In the genomic region with DNA sequence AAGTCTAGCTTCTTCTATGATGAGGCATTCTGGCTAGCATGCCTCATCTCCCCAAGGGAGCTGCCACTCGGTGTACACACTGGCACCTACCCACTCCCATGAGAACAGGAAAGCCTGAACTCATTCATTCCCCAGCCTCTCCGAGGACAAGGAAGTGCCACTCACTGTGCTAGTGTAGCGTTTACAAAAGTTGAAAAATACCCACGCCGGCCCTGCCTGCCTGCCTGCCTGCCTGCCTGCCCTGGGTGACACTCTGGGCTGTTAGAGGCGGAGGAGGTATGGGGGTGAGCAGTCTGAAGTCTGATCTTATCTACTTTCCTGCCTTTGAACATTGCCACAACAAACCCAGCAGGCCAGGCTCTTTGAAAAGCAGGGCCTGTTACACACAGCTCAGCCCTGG, we compare ENCODE assay signal across 10 mouse cellular contexts. TPM values are rescaled to one million over a fixed set of nuclear protein-coding genes. Genes with fewer than 3 reads are reported as not detected.
DNase-seq lines count a peak whose midpoint lies in the region; ATAC-seq lines count a peak whose summit lies in the region.
"Had no signal": no experiment of that assay in that cellular context is flagged by ENCODE, and none has a peak within 500 bp of the region (broad histone marks: within the 10 kb centered on the region; RNA-seq: fewer than 3 reads in every experiment).

No protein-coding gene starts in this region.

- no peak for DNase-seq in heart, postnatal 36 days
- DNase-seq in 416B (ENCODE audit: low read depth): peak; percentile 89
- DNase-seq in layer of hippocampus, adult 8-10 months (ENCODE audit: low spot score in 2 of 2): no peak
- DNase-seq in ovary, postnatal 14 days (ENCODE audit: low spot score): no peak

- 0 out of 2 replicates have a peak overlapping the region, but pooled peaks have one; percentile 24 for H3K9ac ChIP-seq in heart, embryonic 13.5 days
- H3K9ac ChIP-seq: hindbrain, embryonic 15.5 days had no signal

- H3K4me1 ChIP-seq in heart, embryonic 13.5 days: peaks cover 100% of the 10 kb centered on the region

- H3K27ac ChIP-seq in heart, embryonic 13.5 days (replicated peaks): peak overlapping the region; percentile 70

- H3K9me3 ChIP-seq in heart, embryonic 13.5 days: no peaks in the 10 kb centered on the region
- H3K9me3 ChIP-seq: hindbrain, embryonic 15.5 days had no signal

- H3K4me3 ChIP-seq in heart, embryonic 13.5 days: no peak overlapping the region
- H3K4me3 ChIP-seq: erythroblast, embryonic 14.5 days; hindbrain, embryonic 15.5 days had no signal

- no peaks in the 10 kb centered on the region for H3K36me3 ChIP-seq in heart, embryonic 13.5 days
- H3K36me3 ChIP-seq: hindbrain, embryonic 15.5 days had no signal

- H3K4me2 ChIP-seq in heart, embryonic 13.5 days: no peak overlapping the region
- H3K4me2 ChIP-seq: hindbrain, embryonic 15.5 days had no signal

- intact Hi-C loops in heart, postnatal 36 days (cut with DNase I): no loop called here

- H3K27me3 ChIP-seq in heart, embryonic 13.5 days (replicated peaks): no peaks in the 10 kb centered on the region
- H3K27me3 ChIP-seq: hindbrain, embryonic 15.5 days had no signal

- no peak for ATAC-seq in heart, embryonic 13.5 days (ENCODE audit: extremely low read depth, insufficient number of reproducible peaks, low FRiP score, low TSS enrichment)
- ATAC-seq in inflammation-experienced regulatory T-cells, adult 6 months: peak; percentile 76
- peak; percentile 51 for ATAC-seq in megakaryocyte progenitor cell, adult 5-6 weeks (replicated peaks; ENCODE audit: poor library complexity)
- no peak for ATAC-seq in granulocyte monocyte progenitor cell, adult 5-6 weeks (replicated peaks; ENCODE audit: poor library complexity, severe bottlenecking)

- 21% methylated on average over 6 of the region's 6 CpGs for WGBS in heart, embryonic 13.5 days

RNA-seq across cellular contexts. Expression of a gene that starts 37.1 kb away (rescaled TPM):
- polyA plus RNA-seq in heart, embryonic 13.5 days (2015; fragmentation: Nextera tagmentation; extraction: Ambion mirVana): 11.3 and 11.9 TPM in 2 replicates
- 10 to 100 TPM; 12.5 to 13.2 TPM for total RNA-seq in heart, postnatal 36 days (2021)
- polyA plus RNA-seq in inflammation-experienced regulatory T-cells, adult 6 months (2017; shearing (Covaris generic)): 10 to 100 TPM; 16.5 to 24.6 (median 16.8) TPM
- 12.6 and 14.4 TPM in 2 replicates for total RNA-seq in megakaryocyte progenitor cell, adult 5-6 weeks (2015)
- total RNA-seq in megakaryocyte progenitor cell, adult 5-6 weeks (2017): 16.7 and 16.8 TPM in 2 replicates
- total RNA-seq in granulocyte monocyte progenitor cell, adult 5-6 weeks (2014; fragmentation: Nextera tagmentation): 12.6 and 21.3 TPM in 2 replicates
- total RNA-seq in granulocyte monocyte progenitor cell, adult 5-6 weeks (2017): 11.6 and 24.7 TPM in 2 replicates
- total RNA-seq in layer of hippocampus, adult 8-10 months (2022): 10 to 100 TPM; 48.8 to 57.3 (median 53.6) TPM

Comparison
In these comparisons a context has a peak if more than half of its experiments do, and no peak if none do; other contexts are left out.
1. ATAC-seq: peak in inflammation-experienced regulatory T-cells, adult 6 months (single experiment) and megakaryocyte progenitor cell, adult 5-6 weeks (single experiment); none in heart, embryonic 13.5 days (single experiment) and granulocyte monocyte progenitor cell, adult 5-6 weeks (single experiment).